Mouse (Mus musculus): ENCODE results near the gene Mfap1b. TPM values are rescaled to one million over a fixed set of nuclear protein-coding genes. Genes with fewer than 3 reads are reported as not detected.

Gene Mfap1b
- polyA plus RNA-seq, 1 experiment from 2014 or later = 53.7 TPM

DNA sequence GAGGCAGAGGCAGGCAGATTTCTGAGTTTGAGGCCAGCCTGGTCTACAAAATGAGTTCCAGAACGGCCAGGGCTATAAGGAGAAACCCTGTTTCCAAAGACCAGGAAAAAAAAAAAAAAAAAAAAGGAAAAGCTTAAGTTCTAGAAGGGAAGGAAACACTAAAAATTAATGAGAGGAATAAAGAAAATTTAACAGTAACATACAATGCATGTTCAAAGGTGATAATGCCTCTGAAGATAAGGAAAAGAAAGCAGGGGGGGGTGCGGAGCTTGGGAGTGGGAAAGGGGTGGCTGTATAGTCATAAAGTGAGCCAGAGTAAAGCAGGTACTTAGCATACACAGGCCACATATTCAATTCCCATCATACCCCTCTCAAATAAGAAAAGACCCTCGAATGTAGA is 28.8 kb downstream of the Mfap1b start:
- Histone ChIP-seq H3K4me3 (replicated peaks) (no peak overlapping the region), H3K4me2 (no peak overlapping the region), H3K9me3 (replicated peaks) (no peaks in the 10 kb centered on the region), H3K4me1 (peaks cover 28% of the 10 kb centered on the region), H3K36me3 (peaks cover 2% of the 10 kb centered on the region; the same call in 1 of the 2 replicates), H3K27me3 (no peaks in the 10 kb centered on the region), H3K9ac (no peak overlapping the region), H3K27ac (no peak overlapping the region)
- WGBS = 86% methylated on average over 3 of the region's 3 CpGs
- no peak for ATAC-seq (replicated peaks; ENCODE audit: low FRiP score)

DNA sequence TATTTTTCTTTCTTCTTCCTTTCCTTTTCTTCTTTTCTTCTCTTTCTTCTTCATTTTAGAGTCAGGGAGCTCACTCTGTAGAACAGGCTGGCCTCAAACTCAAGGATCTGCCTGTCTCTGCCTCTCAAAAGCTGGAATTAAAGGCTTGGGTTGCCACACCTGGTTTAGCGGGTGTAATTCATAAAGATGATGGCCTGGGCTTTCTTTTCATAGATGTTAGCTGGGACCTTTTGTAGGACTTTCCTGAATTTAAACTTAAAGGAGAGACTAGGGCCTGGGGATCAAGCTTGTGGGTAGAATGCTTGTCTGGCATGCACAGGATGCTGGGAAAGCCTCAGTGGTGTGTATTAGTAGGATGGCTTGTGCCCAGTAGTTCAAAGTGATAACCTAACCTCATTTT is 29.7 kb downstream of the Mfap1b start, which contains the start of gene Ell3:
TSS of gene Ell3 (minus strand) at position 101 of the 400 bp plus-strand sequence.
- peak within 1 kb of the TSS; percentile 61 for H3K4me3 ChIP-seq (replicated peaks)
- H3K9ac ChIP-seq = peak within 1 kb of the TSS; percentile 53
- H3K36me3 ChIP-seq = peaks cover 11% of the 10 kb centered on the region

DNA sequence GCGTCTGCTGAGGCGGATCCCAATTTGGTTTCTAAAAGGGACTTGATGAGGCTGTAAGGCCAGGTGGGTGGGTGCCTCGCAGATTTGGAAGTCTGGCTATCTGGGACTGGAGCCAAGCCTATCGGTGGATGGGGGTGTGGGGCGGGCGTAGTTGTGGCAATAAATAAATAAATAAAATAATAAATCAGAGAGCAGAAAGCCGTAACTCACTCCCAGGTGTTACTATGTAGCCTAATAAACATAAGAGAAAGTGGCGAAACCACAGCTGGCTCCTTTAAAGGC is 30.9 kb downstream of the Mfap1b start:
- Histone ChIP-seq H3K27me3 (no peaks in the 10 kb centered on the region), H3K9me3 (replicated peaks) (no peaks in the 10 kb centered on the region), H3K4me2 (peak overlapping the region; percentile 97), H3K27ac (peak overlapping the region; percentile 45; the same call in 1 of the 2 replicates), H3K9ac (peak overlapping the region; percentile 53), H3K36me3 (peaks cover 23% of the 10 kb centered on the region), H3K4me1 (peaks cover 25% of the 10 kb centered on the region), H3K4me3 (replicated peaks) (peak overlapping the region; percentile 61)
- WGBS = 3% methylated on average over 8 of the region's 8 CpGs
- ATAC-seq (replicated peaks; ENCODE audit: low FRiP score) = no peak

More for the DNA sequence above, 29.7 kb downstream of the Mfap1b start, which contains the start of gene Ell3:
- peak within 1 kb of the TSS; percentile 97 for H3K4me2 ChIP-seq
- no peak for ATAC-seq (replicated peaks; ENCODE audit: low FRiP score)
- 92% methylated on average over 1 of the region's 1 CpGs for WGBS
- no peak within 1 kb of the TSS for H3K27ac ChIP-seq
- H3K9me3 ChIP-seq (replicated peaks) = no peaks in the 10 kb centered on the region
- peaks cover 27% of the 10 kb centered on the region for H3K4me1 ChIP-seq
- no peaks in the 10 kb centered on the region for H3K27me3 ChIP-seq

DNA sequence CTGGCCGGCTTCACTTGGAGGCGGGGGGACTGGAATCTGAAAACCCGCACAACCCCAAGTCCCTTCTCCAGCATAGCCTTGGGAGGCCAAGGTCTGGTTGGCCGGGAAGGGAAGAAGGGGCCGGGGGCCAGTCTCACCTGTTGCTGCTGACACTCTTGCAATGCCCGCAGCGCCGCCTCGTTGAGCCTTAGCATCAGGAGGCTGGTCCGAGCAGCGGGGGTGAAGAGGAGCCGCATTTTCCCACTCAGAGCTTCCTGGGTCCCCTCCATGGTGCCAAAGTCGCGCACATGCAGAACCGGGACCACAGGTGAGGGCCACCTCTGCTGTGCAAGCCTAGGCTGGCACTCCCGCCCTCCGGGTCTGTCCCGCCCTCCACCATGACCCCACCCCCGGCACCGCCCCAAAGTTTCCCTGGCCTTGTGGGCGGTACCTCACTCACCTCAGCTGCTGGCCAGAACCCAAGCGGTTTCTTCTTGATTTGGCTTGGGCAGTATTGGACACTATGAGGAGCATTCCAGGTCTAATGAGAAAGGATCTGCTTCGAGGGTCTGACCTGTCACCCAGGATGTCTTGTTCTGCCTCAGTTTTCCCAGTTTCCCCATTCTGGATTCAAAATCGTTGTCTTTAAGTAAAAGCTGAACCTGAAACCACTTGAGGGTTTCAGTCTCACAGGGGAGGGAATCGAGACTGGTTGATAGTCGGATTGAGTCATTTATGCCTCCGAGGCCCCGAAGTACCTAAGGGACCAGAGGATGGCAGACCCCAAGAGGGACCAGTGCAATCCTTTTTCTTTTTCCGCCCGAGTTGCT is 31.4 kb downstream of the Mfap1b start:
- WGBS = under 1% methylated on average over 30 of the region's 30 CpGs
- Histone ChIP-seq H3K9ac (peak overlapping the region; percentile 53), H3K4me1 (peaks cover 19% of the 10 kb centered on the region), H3K27me3 (no peaks in the 10 kb centered on the region), H3K36me3 (peaks cover 28% of the 10 kb centered on the region), H3K27ac (peak overlapping the region; percentile 45; the same call in 1 of the 2 replicates), H3K9me3 (replicated peaks) (no peaks in the 10 kb centered on the region), H3K4me2 (peak overlapping the region; percentile 97), H3K4me3 (replicated peaks) (peak overlapping the region; percentile 61)
- ATAC-seq (replicated peaks; ENCODE audit: low FRiP score) = peak; percentile 90

DNA sequence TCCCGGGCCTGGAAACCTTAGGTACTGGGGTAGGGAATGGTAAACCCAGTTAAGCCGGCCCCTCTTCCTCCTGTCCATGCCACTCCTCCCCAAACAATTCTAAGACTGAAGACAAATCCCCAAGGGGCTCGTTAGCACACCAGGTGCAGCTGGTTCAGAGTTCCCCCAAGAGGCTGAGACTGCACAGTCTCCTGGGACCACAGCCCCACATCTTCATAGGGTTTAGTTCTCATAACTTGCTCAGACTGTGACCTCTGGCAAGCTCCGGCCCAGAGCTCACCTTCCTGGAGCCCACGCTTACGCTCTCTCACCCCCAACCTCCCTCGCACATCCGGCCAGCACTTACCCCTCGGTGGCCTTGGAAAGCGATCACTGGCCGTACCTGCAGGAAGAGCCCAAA is 32.1 kb downstream of the Mfap1b start:
- H3K36me3 ChIP-seq = peaks cover 35% of the 10 kb centered on the region
- H3K27ac ChIP-seq = no peak overlapping the region
- H3K9ac ChIP-seq = peak overlapping the region; percentile 53
- WGBS = 7% methylated on average over 11 of the region's 11 CpGs
- peak; percentile 43; the same call in 1 of the 2 replicates for ATAC-seq (replicated peaks; ENCODE audit: low FRiP score)
- no peaks in the 10 kb centered on the region for H3K27me3 ChIP-seq
- no peaks in the 10 kb centered on the region for H3K9me3 ChIP-seq (replicated peaks)
- peak overlapping the region; percentile 61 for H3K4me3 ChIP-seq (replicated peaks)
- H3K4me1 ChIP-seq = peaks cover 19% of the 10 kb centered on the region
- peak overlapping the region; percentile 97 for H3K4me2 ChIP-seq

DNA sequence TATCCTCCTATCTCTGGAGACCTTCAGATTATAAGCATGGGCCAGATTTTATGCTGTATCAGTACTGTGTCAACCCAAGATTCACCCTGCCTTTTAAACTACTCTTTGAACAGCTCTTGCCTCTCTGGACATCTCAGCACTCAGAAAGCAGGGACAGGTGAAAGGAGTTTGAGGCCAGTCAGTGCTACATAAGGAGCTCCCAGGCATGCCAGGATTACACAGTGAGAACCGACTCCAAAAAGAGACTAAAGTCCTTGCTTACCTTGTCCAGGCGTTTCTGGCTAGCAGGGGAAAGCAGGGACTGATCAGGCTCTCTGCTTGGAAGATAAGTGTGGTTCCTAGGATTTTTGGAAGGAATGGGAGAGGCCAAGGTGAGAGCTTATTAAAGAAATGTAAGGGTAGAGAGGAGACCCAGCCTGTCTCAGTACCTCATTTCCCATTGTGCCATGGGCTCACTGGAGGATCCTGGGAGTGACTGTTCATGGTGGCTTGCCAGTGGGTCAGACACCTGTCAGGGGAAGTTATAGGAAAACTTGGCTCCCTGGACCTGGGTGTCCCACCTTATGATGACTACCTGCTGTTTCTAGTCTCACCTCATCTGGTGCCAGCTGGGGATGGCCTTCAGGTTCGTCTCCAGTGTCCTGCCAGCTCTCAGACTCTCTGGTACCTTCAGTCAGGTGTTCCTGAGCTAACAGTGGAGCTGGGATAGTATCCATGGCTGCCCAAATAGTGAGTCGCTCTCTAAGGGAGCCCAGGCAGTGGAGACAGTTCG is 32.8 kb downstream of the Mfap1b start:
- no peak overlapping the region for H3K9ac ChIP-seq
- no peak overlapping the region for H3K27ac ChIP-seq
- H3K4me2 ChIP-seq = peak overlapping the region; percentile 97; the same call in 1 of the 2 replicates
- H3K4me3 ChIP-seq (replicated peaks) = no peak overlapping the region
- no peaks in the 10 kb centered on the region for H3K27me3 ChIP-seq
- ATAC-seq (replicated peaks; ENCODE audit: low FRiP score) = no peak
- no peaks in the 10 kb centered on the region for H3K9me3 ChIP-seq (replicated peaks)
- WGBS = 55% methylated on average over 5 of the region's 5 CpGs
- H3K4me1 ChIP-seq = peaks cover 19% of the 10 kb centered on the region
- H3K36me3 ChIP-seq = peaks cover 41% of the 10 kb centered on the region

DNA sequence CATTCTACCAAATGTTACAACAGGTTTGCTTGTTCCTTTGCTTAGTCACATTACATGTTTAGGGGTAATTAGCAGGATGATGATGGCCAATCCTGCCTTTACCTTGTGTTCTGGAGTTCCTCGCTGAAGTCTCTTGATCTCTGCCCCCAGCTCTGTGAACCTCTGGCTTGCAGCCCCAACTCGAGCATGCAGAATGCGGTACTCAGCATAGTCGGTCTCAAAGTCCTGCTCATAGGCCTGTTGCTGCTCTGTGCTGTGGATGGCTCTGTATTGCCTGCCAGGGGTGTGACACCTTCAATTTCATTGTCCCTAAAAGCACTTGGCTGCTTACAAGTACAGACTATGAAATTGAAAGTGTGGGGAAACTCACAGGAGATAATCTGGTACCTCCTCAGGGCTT is 34.1 kb downstream of the Mfap1b start:
- ATAC-seq (replicated peaks; ENCODE audit: low FRiP score) = no peak
- Histone ChIP-seq H3K27ac (no peak overlapping the region), H3K4me1 (peaks cover 19% of the 10 kb centered on the region), H3K9ac (no peak overlapping the region), H3K27me3 (no peaks in the 10 kb centered on the region), H3K36me3 (peaks cover 53% of the 10 kb centered on the region), H3K9me3 (replicated peaks) (no peaks in the 10 kb centered on the region), H3K4me3 (replicated peaks) (no peak overlapping the region), H3K4me2 (no peak overlapping the region)
- WGBS = 62% methylated on average over 4 of the region's 4 CpGs

DNA sequence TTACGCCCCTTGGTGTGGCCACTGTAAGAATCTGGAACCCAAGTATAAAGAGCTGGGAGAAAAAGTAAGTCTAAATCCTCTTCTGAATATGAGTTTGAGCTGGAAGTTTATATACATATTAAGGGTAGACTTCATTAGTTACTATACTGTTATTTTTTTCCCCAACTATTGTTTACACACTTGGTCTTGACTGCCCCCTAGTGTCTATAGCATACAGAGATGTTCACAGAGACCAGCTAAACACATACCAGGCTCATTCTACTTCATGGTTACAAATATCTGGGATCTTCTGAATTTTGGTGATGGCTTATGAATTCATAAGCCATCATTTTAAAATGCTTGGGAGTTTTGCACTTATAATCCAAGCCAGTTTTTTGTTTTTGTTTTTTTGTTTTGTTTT is 39.0 kb downstream of the Mfap1b start:
- Histone ChIP-seq H3K4me3 (replicated peaks) (no peak overlapping the region), H3K27me3 (no peaks in the 10 kb centered on the region), H3K36me3 (peaks cover 98% of the 10 kb centered on the region), H3K4me2 (no peak overlapping the region), H3K27ac (no peak overlapping the region), H3K9ac (no peak overlapping the region), H3K9me3 (replicated peaks) (no peaks in the 10 kb centered on the region), H3K4me1 (no peaks in the 10 kb centered on the region)
- WGBS = 96% methylated on average over 1 of the region's 1 CpGs
- ATAC-seq (replicated peaks; ENCODE audit: low FRiP score) = no peak

DNA sequence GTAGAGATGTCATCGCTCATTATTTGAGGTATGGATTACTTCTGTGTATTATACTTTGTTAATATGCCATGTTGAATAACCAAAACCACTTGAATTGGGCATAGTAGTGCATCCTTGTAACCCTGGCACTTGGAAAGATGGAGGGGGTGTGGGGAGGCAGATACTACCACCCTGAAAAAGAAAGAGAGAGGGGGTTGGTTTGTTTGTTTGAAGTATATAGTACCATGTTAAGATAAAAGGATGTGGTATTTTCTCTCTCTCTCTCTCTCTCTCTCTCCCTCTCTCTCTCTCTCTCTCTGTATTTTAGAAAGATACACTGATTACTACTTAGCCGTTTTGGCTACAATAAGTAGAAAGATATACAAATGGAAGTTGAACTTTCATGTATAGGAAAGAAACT is 48.0 kb downstream of the Mfap1b start:
- H3K36me3 ChIP-seq = peaks cover 99% of the 10 kb centered on the region

DNA sequence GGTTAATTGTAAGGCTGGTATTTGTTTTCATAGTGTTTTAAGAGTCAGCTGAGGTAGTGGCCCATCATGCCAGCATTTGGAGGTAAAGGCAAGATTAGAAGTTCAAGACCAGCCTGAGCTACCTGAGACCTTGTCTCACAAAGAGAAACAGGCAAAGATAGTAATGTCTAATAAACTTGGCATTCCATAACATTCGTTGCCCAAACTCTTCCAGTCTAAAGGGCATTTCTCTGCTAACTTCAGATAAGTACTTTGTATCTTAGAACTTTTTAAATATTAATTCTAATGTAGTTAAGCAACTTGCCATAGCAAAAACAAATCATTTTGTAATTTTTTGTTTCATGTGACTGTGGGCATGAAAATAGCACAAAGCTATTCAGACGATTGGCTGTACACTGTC is 50.7 kb downstream of the Mfap1b start:
- no peak overlapping the region for H3K27ac ChIP-seq
- 90% methylated on average over 2 of the region's 2 CpGs for WGBS
- no peak overlapping the region for H3K4me3 ChIP-seq (replicated peaks)
- no peak overlapping the region for H3K4me2 ChIP-seq
- ATAC-seq (replicated peaks; ENCODE audit: low FRiP score) = no peak
- no peaks in the 10 kb centered on the region for H3K9me3 ChIP-seq (replicated peaks)
- peaks cover 93% of the 10 kb centered on the region for H3K36me3 ChIP-seq
- H3K9ac ChIP-seq = no peak overlapping the region
- no peaks in the 10 kb centered on the region for H3K4me1 ChIP-seq
- no peaks in the 10 kb centered on the region for H3K27me3 ChIP-seq

More for the DNA sequence above, 48.0 kb downstream of the Mfap1b start:
- no peaks in the 10 kb centered on the region for H3K9me3 ChIP-seq (replicated peaks)
- no peak overlapping the region for H3K4me2 ChIP-seq
- H3K27ac ChIP-seq = no peak overlapping the region
- no peak for ATAC-seq (replicated peaks; ENCODE audit: low FRiP score)
- H3K27me3 ChIP-seq = no peaks in the 10 kb centered on the region
- no peak overlapping the region for H3K4me3 ChIP-seq (replicated peaks)
- H3K9ac ChIP-seq = no peak overlapping the region
- 96% methylated on average over 2 of the region's 2 CpGs for WGBS
- H3K4me1 ChIP-seq = no peaks in the 10 kb centered on the region

DNA sequence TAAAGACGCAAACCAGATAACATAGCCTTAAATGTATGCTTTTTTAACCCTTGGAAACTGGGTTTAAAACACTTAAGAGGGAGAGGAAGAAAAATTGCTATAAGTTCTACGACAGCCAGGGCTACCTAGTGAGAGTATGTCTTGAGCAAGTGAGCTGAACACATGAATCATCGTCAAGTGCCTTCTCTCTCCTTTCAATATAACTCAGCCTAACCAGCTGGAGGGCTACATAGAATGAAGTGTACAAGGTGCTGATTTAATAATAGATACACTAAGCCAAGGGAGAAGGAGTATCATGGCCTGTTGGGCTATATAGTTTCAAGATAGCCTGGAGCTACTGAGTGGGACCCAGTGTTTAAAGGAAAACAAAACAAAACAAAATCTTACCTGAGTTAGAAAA is 55.4 kb downstream of the Mfap1b start:
- H3K36me3 ChIP-seq = peaks cover 64% of the 10 kb centered on the region
- H3K4me1 ChIP-seq = peaks cover 22% of the 10 kb centered on the region
- H3K9ac ChIP-seq = no peak overlapping the region
- no peak overlapping the region for H3K4me3 ChIP-seq (replicated peaks)
- no peaks in the 10 kb centered on the region for H3K27me3 ChIP-seq
- no peaks in the 10 kb centered on the region for H3K9me3 ChIP-seq (replicated peaks)
- 87% methylated on average over 3 of the region's 3 CpGs for WGBS
- ATAC-seq (replicated peaks; ENCODE audit: low FRiP score) = no peak
- no peak overlapping the region for H3K27ac ChIP-seq
- H3K4me2 ChIP-seq = no peak overlapping the region

DNA sequence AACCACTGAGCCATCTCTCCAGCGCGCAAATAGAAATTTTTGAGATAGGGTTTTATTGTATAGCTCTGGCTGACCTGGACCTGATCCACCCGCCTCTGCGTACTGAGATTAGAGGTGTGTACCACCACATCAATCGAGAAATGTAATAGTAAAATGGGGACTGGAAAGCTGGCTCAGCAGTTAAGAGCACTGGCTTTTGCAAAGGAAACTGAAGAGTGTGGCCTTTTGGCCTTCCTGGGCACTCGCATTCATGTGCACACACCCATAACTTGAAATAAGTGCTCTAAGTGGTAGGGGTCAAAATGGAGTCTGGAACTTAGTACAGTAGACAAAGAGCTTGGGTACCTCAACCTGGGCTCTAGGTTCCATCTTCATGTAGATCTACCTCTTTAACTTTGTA is 57.5 kb downstream of the Mfap1b start:
- ATAC-seq (replicated peaks; ENCODE audit: low FRiP score) = no peak
- H3K9ac ChIP-seq = no peak overlapping the region

More for the DNA sequence above, 57.5 kb downstream of the Mfap1b start:
- peak overlapping the region; percentile 64; the same call in 1 of the 2 replicates for H3K4me2 ChIP-seq
- no peaks in the 10 kb centered on the region for H3K27me3 ChIP-seq
- 0 out of 2 replicates have a peak overlapping the region, but pooled peaks have one; percentile 6 for H3K4me3 ChIP-seq (replicated peaks)
- 87% methylated on average over 6 of the region's 6 CpGs for WGBS
- no peaks in the 10 kb centered on the region for H3K9me3 ChIP-seq (replicated peaks)
- H3K27ac ChIP-seq = no peak overlapping the region
- peaks cover 43% of the 10 kb centered on the region for H3K36me3 ChIP-seq
- peaks cover 30% of the 10 kb centered on the region for H3K4me1 ChIP-seq

All from kidney, embryonic 15.5 days (tissue).